Mouse (Mus musculus) liver, embryonic 12.5 days (tissue): Measurements from ENCODE around the gene Mroh7. TPM values are rescaled to one million over a fixed set of nuclear protein-coding genes. Genes with fewer than 3 reads are reported as not detected.
A peak's percentile ranks its signal among the peaks of the same experiment; 100 is the strongest.
"Not testable (repeated sequence)": the region's sequence is repeated elsewhere in the genome, so short reads cannot be mapped to it uniquely, and the experiment has no call there.

Source experiments
- ATAC-seq: fragments of 200-750 bp; cut with Nextera tagmentation; 2 replicates; pipeline ENCODE4 v1.8.0; 2017; ENCODE audit warnings: moderate number of reproducible peaks, mild to moderate bottlenecking, moderate library complexity
- H3K27ac ChIP-seq: fragments of 300-500 bp; sonication (generic); 2 replicates; pipeline ENCODE4 v1.5.1; 2016; ENCODE audit warnings: mild to moderate bottlenecking
- H3K27me3 ChIP-seq: fragments of 300-500 bp; sonication (generic); replicated peaks from 2 replicates; pipeline ENCODE4 v1.6.1; 2016; ENCODE audit warnings: mild to moderate bottlenecking, moderate library complexity
- H3K36me3 ChIP-seq: fragments of 300-500 bp; sonication (generic); 2 replicates; pipeline ENCODE4 v1.6.1; 2016; ENCODE audit warnings: mild to moderate bottlenecking, moderate library complexity
- H3K4me1 ChIP-seq: fragments of 300-500 bp; sonication (generic); 2 replicates; pipeline ENCODE4 v1.6.1; 2016
- H3K4me2 ChIP-seq: fragments of 300-500 bp; sonication (generic); 2 replicates; pipeline ENCODE4 v1.6.1; 2016; ENCODE audit warnings: mild to moderate bottlenecking, moderate library complexity
- H3K4me3 ChIP-seq: fragments of 300-500 bp; sonication (generic); 2 replicates; pipeline ENCODE4 v1.5.1; 2016; ENCODE audit warnings: mild to moderate bottlenecking, moderate library complexity
- H3K9ac ChIP-seq: fragments of 300-500 bp; sonication (generic); 2 replicates; pipeline ENCODE4 v1.6.1; 2016; ENCODE audit warnings: mild to moderate bottlenecking, moderate library complexity
- H3K9me3 ChIP-seq: fragments of 300-500 bp; sonication (generic); replicated peaks from 2 replicates; pipeline ENCODE4 v1.6.1; 2016; ENCODE audit warnings: mild to moderate bottlenecking, moderate library complexity
- WGBS: fragments of 180-500 bp; shearing (Covaris S2); methylation state at CpG from one replicate; pipeline ENCODE4 v1.1.7; 2016; ENCODE audit not compliant: insufficient replicate concordance; 5-methylcytosine and 5-hydroxymethylcytosine counted together
- polyA plus RNA-seq: library from polyadenylated mRNA; unstranded; fragments of >200 nt; fragmentation: Nextera tagmentation; extraction: Ambion mirVana; gene quantifications from 2 replicates; pipeline ENCODE4 v1.2.1, GENCODE M21; 2016

The Mroh7 gene
- 0.10 and 0.15 TPM in 2 replicates for polyA plus RNA-seq

GRCm38 (mm10) chr4:106730814-106731213 lies at the start of gene Mroh7:
Mroh7 (minus strand) TSS chr4:106730925.
- no peaks in the 10 kb centered on the region for H3K4me1 ChIP-seq
- no peak for ATAC-seq
- no peaks in the 10 kb centered on the region for H3K36me3 ChIP-seq
- H3K9me3 ChIP-seq: no peaks in the 10 kb centered on the region
- H3K4me3 ChIP-seq: no peak within 1 kb of the TSS
- H3K27ac ChIP-seq: no peak within 1 kb of the TSS
- H3K9ac ChIP-seq: no peak within 1 kb of the TSS
- peaks cover 8% of the 10 kb centered on the region; the same call in 1 of the 2 replicates for H3K27me3 ChIP-seq
- no peak within 1 kb of the TSS for H3K4me2 ChIP-seq
- 68% methylated on average over 7 of the region's 7 CpGs for WGBS

GRCm38 (mm10) chr4:106780045-106780444 lies 49.3 kb upstream of the Mroh7 start:
- H3K36me3 ChIP-seq: no peaks in the 10 kb centered on the region

GRCm38 (mm10) chr4:106778116-106778788 lies 47.5 kb upstream of the Mroh7 start:
- no peak overlapping the region for H3K27ac ChIP-seq
- H3K36me3 ChIP-seq: no peaks in the 10 kb centered on the region
- H3K4me2 ChIP-seq: no peak overlapping the region
- ATAC-seq: 0 out of 2 replicates have a peak, but pooled peaks have one; percentile 44
- H3K4me1 ChIP-seq: peaks cover 13% of the 10 kb centered on the region
- H3K4me3 ChIP-seq: no peak overlapping the region
- H3K9me3 ChIP-seq: no peaks in the 10 kb centered on the region
- WGBS: 72% methylated on average over 5 of the region's 5 CpGs
- no peak overlapping the region for H3K9ac ChIP-seq
- no peaks in the 10 kb centered on the region for H3K27me3 ChIP-seq

More at GRCm38 (mm10) chr4:106780045-106780444, 49.3 kb upstream of the Mroh7 start:
- H3K4me1 ChIP-seq: peaks cover 22% of the 10 kb centered on the region
- ATAC-seq: no peak
- no peak overlapping the region for H3K4me3 ChIP-seq
- no peaks in the 10 kb centered on the region for H3K27me3 ChIP-seq
- no peak overlapping the region for H3K9ac ChIP-seq
- 62% methylated on average over 3 of the region's 3 CpGs for WGBS
- H3K27ac ChIP-seq: no peak overlapping the region
- H3K4me2 ChIP-seq: no peak overlapping the region
- H3K9me3 ChIP-seq: no peaks in the 10 kb centered on the region

GRCm38 (mm10) chr4:106776998-106777397 lies 46.3 kb upstream of the Mroh7 start:
- no peaks in the 10 kb centered on the region for H3K36me3 ChIP-seq
- no peaks in the 10 kb centered on the region for H3K27me3 ChIP-seq
- H3K4me1 ChIP-seq: peaks cover 13% of the 10 kb centered on the region
- no peak overlapping the region for H3K4me2 ChIP-seq
- H3K4me3 ChIP-seq: no peak overlapping the region
- ATAC-seq: no peak
- no peak overlapping the region for H3K27ac ChIP-seq
- H3K9ac ChIP-seq: no peak overlapping the region
- 49% methylated on average over 3 of the region's 3 CpGs for WGBS
- no peaks in the 10 kb centered on the region for H3K9me3 ChIP-seq

GRCm38 (mm10) chr4:106775767-106776166 lies 45.0 kb upstream of the Mroh7 start:
- not testable (repeated sequence) for H3K4me3 ChIP-seq, H3K27ac ChIP-seq, H3K9ac ChIP-seq, H3K36me3 ChIP-seq, H3K9me3 ChIP-seq, ATAC-seq, H3K27me3 ChIP-seq, H3K4me2 ChIP-seq
- peaks cover 13% of the 10 kb centered on the region for H3K4me1 ChIP-seq
- 82% methylated on average over 6 of the region's 6 CpGs for WGBS

- no peaks in the 10 kb centered on the region for H3K4me1 ChIP-seq
- no peak overlapping the region for H3K4me2 ChIP-seq
- H3K4me3 ChIP-seq: no peak overlapping the region
- no peaks in the 10 kb centered on the region for H3K27me3 ChIP-seq
- H3K27ac ChIP-seq: no peak overlapping the region
- WGBS: 91% methylated on average over 1 of the region's 1 CpGs
- peaks cover 8% of the 10 kb centered on the region; the same call in 1 of the 2 replicates for H3K36me3 ChIP-seq
- no peak for ATAC-seq
- H3K9me3 ChIP-seq: no peaks in the 10 kb centered on the region
- H3K9ac ChIP-seq: no peak overlapping the region
These were observed 41.8 kb upstream of the Mroh7 start for GRCm38 (mm10) chr4:106772558-106772957.

GRCm38 (mm10) chr4:106769306-106769705 lies 38.6 kb upstream of the Mroh7 start:
- H3K36me3 ChIP-seq: peaks cover 8% of the 10 kb centered on the region; the same call in 1 of the 2 replicates
- H3K4me3 ChIP-seq: no peak overlapping the region
- no peak overlapping the region for H3K9ac ChIP-seq
- H3K27me3 ChIP-seq: no peaks in the 10 kb centered on the region
- H3K9me3 ChIP-seq: no peaks in the 10 kb centered on the region
- ATAC-seq: no peak
- no peak overlapping the region for H3K27ac ChIP-seq
- 78% methylated on average over 2 of the region's 2 CpGs for WGBS
- no peak overlapping the region for H3K4me2 ChIP-seq
- no peaks in the 10 kb centered on the region for H3K4me1 ChIP-seq

- Histone ChIP-seq H3K36me3 (peaks cover 10% of the 10 kb centered on the region), H3K9ac (no peak overlapping the region), H3K4me2 (no peak overlapping the region), H3K27me3 (peaks cover 6% of the 10 kb centered on the region; the same call in 1 of the 2 replicates), H3K4me3 (no peak overlapping the region), H3K9me3 (no peaks in the 10 kb centered on the region), H3K4me1 (no peaks in the 10 kb centered on the region), H3K27ac (no peak overlapping the region)
- 72% methylated on average over 7 of the region's 7 CpGs for WGBS
- no peak for ATAC-seq
These were observed 33.4 kb upstream of the Mroh7 start for GRCm38 (mm10) chr4:106764166-106764565.

- H3K27me3 ChIP-seq: no peaks in the 10 kb centered on the region
- no peaks in the 10 kb centered on the region for H3K9me3 ChIP-seq
- H3K27ac ChIP-seq: no peak overlapping the region
- no peak overlapping the region for H3K4me3 ChIP-seq
- no peak for ATAC-seq
- 84% methylated on average over 6 of the region's 6 CpGs for WGBS
- no peak overlapping the region for H3K9ac ChIP-seq
- H3K4me1 ChIP-seq: peaks cover 8% of the 10 kb centered on the region
- H3K4me2 ChIP-seq: no peak overlapping the region
- H3K36me3 ChIP-seq: peaks cover 47% of the 10 kb centered on the region
These were observed 21.0 kb upstream of the Mroh7 start for GRCm38 (mm10) chr4:106751726-106752125.

GRCm38 (mm10) chr4:106749699-106750098 lies 19.0 kb upstream of the Mroh7 start:
- Histone ChIP-seq H3K4me3 (no peak overlapping the region), H3K9me3 (no peaks in the 10 kb centered on the region), H3K9ac (no peak overlapping the region), H3K4me2 (peak overlapping the region; percentile 23), H3K36me3 (peaks cover 36% of the 10 kb centered on the region), H3K27ac (no peak overlapping the region), H3K27me3 (no peaks in the 10 kb centered on the region), H3K4me1 (peaks cover 8% of the 10 kb centered on the region)
- ATAC-seq: peak; percentile 62
- 23% methylated on average over 7 of the region's 7 CpGs for WGBS

GRCm38 (mm10) chr4:106747001-106747580 lies 16.4 kb upstream of the Mroh7 start:
- no peaks in the 10 kb centered on the region for H3K9me3 ChIP-seq
- no peak overlapping the region for H3K4me3 ChIP-seq
- H3K36me3 ChIP-seq: peaks cover 22% of the 10 kb centered on the region
- no peaks in the 10 kb centered on the region for H3K27me3 ChIP-seq
- WGBS: 71% methylated on average over 1 of the region's 1 CpGs
- H3K4me1 ChIP-seq: peaks cover 8% of the 10 kb centered on the region
- ATAC-seq: no peak
- H3K4me2 ChIP-seq: no peak overlapping the region
- H3K9ac ChIP-seq: no peak overlapping the region
- no peak overlapping the region for H3K27ac ChIP-seq

GRCm38 (mm10) chr4:106745862-106746261 lies 15.1 kb upstream of the Mroh7 start:
- 66% methylated on average over 7 of the region's 7 CpGs for WGBS
- no peak for ATAC-seq

More at GRCm38 (mm10) chr4:106745862-106746261, 15.1 kb upstream of the Mroh7 start:
- H3K36me3 ChIP-seq: peaks cover 22% of the 10 kb centered on the region
- H3K4me2 ChIP-seq: no peak overlapping the region
- H3K9me3 ChIP-seq: no peaks in the 10 kb centered on the region
- H3K27ac ChIP-seq: no peak overlapping the region
- peaks cover 8% of the 10 kb centered on the region for H3K4me1 ChIP-seq
- no peak overlapping the region for H3K9ac ChIP-seq
- no peaks in the 10 kb centered on the region for H3K27me3 ChIP-seq
- H3K4me3 ChIP-seq: no peak overlapping the region
